Mouse (Mus musculus) kidney, adult 2 months (tissue): ENCODE measurements at regions not wholly inside any gene's neighbourhood (a gene's known extent, or its start where the extent isn't known, plus 50 kb on each side); places are given as distances from the start of the nearest gene placed in this dataset.

Experiments
- CTCF ChIP-seq: fragments of 200-500 bp; conservative IDR thresholded peaks from 2 replicates; pipeline ENCODE4 v1.5.1; 2011; ENCODE audit warnings: low read depth, mild to moderate bottlenecking, control low read depth, low read length, moderate library complexity, mixed read lengths; ENCODE audit not compliant: insufficient read depth, insufficient read length
- POLR2A ChIP-seq: fragments of 200-500 bp; IDR thresholded peaks from one replicate; pipeline ENCODE4 v1.6.1; 2011; ENCODE audit warnings: low read depth, low read length, control low read depth

GRCm38 (mm10) chr17:49201495-49201894, 226.7 kb upstream of the Mocs1 start:
- TF ChIP-seq CTCF (no peak), POLR2A (no peak)
